Mouse (Mus musculus) T-helper 17 cell (primary cell): ENCODE measurements at regions not wholly inside any gene's neighbourhood (a gene's known extent, or its start where the extent isn't known, plus 50 kb on each side); places are given as distances from the start of the nearest gene placed in this dataset.
"Not testable (repeated sequence)": the region's sequence is repeated elsewhere in the genome, so short reads cannot be mapped to it uniquely, and the experiment has no call there.

Experiments used
- in situ Hi-C, 2 experiments: fragments of 300-600 bp; cut with MboI, MseI; formaldehyde crosslinking; loops; 1 replicate in 1 of 2; 2 replicates in 1 of 2; pipeline ENCODE4 v1.15.1; 2025; ENCODE audit warnings: high pct_unique_total_duplicates in 2 of 2

DNA sequence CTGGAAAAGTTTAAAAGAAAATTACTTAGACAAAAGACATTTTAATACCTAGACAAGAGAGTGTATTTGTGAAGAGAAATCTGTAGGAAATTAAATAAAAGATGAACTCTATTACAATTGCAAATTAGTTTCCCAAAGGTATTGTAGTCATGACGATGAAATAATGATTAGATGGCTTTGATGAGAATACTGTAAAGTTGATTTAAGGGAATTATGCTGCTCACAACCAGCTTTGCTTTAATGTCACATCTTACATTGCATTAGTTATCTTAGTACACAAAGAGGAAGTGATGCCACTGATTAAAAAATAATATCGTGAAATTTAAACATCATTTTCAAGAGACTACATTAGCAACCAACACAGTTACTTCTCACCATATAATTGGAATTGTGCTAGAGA is 145.7 kb upstream of the Zfp960 start:
- in situ Hi-C loops: no loop called here

DNA sequence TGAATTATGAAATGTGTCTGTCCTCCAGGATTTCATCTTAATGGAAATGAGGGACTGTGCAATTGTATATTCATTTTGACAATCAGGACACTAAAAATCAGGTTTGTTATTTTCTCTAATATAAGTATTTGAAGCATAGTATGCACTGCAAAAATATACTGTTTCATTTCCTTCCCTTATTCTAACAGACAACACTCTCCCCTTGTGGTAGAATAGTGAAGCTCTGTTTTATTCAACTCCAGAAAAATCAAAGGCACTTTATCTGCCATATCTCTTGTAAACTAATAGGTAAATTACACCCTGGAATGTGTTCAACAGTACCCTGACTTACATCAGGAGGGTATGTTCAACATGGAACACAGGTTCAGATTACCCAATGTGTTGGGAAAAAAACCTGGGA is 137.7 kb upstream of the Zfp960 start:
- in situ Hi-C loops: no loop called here

DNA sequence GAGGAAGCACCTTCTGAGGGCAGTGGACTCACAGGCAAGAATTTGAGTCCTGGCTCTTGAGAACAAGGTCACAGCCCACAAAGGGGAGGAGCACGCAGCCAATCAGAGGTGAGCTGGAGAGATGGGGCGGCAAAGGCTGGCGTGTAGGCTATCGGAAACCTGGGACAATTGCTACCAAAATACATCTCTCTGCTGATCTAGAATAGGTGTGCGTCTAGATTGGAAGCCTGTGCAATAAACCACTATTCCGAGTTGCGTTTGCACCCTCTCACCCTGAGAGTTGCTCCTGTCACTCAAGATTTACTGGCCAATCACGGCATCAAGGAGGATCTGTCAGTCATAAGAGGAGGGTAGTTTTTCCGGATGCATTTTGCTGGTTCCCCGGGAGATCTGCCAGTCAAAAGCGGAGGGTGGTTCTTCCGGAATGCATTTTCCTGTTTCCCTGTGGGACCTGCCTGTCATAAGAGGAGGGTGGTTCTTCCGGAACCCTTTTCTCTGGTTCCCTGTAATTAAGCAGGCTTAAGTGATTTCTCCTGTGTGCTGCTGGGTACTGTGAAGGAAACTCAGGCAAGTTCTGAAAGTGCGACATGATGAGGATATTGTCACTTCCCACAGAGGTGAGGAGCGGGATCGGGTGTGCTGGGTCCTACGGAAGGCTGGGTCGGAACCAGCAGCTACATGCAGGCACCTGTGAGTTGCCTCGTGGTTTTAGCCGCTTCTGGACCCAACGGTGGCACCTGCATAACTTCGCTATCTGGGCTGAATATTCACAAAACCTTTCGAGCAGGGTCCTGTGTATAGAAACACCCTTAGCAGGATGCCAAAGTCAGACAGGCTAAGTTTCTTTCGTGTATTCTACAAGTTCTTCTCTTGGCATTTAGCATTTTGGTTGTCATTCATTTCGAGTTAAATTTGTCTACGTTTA is 112.6 kb upstream of the Zfp960 start:
- in situ Hi-C loops: loop anchor here (5.0 to 10.0 kb wide), 3 partner anchors 51 to 1287 kb away; no protein-coding TSS in a partner anchor

DNA sequence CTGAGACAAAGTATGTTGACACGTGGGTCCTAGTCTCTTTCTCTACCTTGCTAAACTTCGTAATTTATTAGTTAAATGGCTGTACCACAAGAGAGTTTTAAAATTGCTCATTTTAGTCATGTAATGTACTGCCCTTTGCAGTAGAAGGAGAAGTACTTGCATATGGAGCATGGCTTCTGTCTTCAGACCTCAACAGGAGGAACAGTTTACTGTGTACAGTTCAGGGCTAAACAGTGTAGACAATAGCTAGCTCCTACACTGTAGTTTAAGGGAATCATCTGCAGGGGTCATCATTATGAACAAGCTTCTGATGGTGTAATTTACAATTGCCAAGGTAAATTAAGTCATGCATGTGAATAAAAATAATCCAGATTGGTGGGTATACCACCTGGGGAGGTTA is 111.8 kb upstream of the Zfp960 start:
- in situ Hi-C loops: loop anchor here (5.0 to 10.0 kb wide), 3 partner anchors 50 to 1287 kb away; no protein-coding TSS in a partner anchor

DNA sequence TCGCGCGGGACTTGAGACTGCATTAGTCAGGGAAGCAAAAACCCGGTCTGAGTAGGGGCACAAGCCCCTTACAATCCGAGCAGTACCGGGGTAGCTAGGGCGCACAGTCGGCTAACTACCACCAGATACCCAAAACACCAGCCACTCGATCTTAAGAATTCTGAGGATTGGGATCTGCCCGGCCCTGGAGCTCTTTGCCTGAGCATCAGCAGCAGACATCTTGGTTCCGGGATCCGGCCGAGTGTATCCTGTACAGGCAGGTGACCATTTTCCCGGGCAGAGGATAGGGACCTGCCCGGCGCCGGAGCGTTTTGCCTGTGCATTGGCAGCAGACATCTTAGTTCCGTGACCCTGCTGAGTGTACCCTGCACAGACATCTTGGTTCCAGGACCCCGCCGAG is 66.7 kb upstream of the Zfp960 start:
- in situ Hi-C loops: not testable (repeated sequence)

DNA sequence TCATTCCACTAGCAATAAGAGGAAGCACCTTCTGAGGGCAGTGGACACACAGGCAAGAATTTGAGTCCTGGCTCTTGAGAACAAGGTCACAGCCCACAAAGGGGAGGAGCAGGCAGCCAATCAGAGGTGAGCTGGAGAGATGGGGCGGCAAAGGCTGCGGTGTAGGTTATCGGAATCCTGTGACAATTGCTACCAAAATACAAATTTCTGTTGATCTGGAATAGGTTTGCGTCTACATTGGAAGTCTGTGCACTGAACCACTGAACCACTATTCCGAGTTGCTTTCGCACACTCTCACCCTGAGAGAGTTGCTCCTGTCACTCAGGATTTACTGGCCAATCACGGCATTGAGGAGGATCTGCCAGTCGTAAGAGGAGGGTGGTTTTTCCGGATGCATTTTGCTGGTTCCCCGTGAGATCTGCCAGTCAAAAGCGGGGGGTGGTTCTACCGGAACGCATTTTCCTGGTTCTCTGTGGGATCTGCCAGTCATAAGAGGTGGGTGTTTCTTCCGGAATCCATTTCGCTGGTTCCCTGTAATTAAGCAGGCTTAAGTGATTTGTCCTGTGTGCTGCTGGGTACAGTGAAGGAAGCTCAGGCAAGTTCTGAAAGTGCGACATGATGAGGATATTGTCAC is 59.2 kb upstream of the Zfp960 start:
- in situ Hi-C loops: loop anchor here in 1 of 2 experiments (5.0 kb wide), 2 partner anchors 52 to 63 kb away; no protein-coding TSS in a partner anchor

DNA sequence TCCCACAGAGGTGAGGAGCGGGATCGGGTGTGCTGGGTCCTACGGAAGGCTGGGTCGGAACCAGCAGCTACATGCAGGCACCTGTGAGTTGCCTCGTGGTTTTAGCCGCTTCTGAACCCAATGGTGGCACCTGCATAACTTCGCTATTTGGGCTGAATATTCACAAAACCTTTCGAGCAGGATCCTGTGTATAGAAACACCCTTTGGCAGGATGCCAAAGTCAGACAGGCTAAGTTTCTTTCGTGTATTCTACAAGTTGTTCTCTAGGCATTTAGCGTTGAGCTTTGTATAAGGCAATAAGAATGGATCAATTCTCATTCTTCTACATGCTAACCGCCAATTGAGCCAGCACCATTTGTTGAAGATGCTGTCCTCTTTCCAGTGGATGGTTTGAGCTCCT is 58.6 kb upstream of the Zfp960 start:
- in situ Hi-C loops: loop anchor here in 1 of 2 experiments (5.0 kb wide), 1 partner anchor 62 kb away; no protein-coding TSS in a partner anchor
